Mouse (Mus musculus) yolk sac, embryonic 10.5 days (tissue): ENCODE measurements around the gene Tnfrsf4.
A peak's percentile ranks its signal among the peaks of the same experiment; 100 is the strongest.

Source experiments
- DNase-seq: peaks from one replicate; pipeline ENCODE4 v3.0.0-alpha.2; 2017; ENCODE audit warnings: low spot score

Gene Tnfrsf4

DNA sequence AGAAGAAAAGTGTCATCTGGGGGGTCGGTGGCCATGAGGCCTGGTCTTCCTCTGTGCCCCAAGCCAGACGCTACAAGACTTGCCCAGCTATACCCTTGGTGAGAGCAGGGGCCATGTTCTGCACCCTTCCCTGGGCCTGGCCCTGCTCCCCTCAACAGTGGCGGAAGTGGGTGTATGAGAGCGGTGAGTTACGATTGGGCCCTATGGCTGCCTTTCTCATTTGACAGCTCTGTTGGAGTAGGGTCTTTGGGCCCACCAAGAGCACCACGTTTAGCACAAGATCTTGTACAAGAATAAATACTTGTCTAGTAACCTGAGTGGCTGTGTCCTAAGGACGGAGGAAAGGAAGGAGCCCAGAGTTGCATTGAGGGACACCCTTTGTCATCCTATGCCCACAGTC, 14.9 kb downstream of the Tnfrsf4 start:
- DNase-seq: no peak

DNA sequence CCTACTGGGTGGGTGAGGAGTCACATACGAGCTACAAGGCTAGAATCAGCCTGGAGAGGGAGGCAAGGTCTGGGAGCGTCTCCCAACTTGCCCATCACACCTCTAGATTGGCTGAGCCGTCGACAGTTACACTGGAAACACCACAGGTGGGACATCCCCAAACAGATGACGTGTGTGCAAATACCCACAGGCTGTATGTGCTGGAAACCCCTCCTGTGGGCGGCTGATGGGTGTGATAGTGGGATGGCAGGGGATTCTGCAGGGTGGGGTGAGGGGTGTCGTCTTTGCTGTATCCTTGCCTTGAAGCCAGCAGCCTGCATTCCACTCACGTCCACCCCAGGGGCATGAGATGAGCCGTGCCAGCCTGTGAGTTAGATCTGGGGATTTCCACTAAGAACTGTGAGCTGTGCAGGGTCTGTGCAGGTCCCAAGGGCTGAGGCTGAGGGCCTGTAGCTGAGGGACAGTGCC, 17.0 kb downstream of the Tnfrsf4 start:
- DNase-seq: no peak

DNA sequence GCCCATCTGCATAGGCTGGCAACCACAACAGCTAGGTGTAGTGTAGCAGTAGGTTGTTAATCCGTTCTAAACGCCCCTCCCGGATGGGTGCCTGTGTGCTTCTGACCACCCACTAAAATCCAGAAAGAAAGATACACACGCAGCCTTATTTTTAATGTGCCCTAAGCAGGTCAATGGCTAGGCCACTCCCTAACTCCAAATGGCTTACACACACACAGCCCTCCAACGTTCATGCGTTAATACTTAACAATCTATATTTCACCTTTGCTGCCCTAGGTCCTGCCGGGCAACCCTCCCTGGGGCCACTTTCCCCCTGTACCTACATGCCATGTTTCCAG, 17.6 kb downstream of the Tnfrsf4 start:
- DNase-seq: no peak

DNA sequence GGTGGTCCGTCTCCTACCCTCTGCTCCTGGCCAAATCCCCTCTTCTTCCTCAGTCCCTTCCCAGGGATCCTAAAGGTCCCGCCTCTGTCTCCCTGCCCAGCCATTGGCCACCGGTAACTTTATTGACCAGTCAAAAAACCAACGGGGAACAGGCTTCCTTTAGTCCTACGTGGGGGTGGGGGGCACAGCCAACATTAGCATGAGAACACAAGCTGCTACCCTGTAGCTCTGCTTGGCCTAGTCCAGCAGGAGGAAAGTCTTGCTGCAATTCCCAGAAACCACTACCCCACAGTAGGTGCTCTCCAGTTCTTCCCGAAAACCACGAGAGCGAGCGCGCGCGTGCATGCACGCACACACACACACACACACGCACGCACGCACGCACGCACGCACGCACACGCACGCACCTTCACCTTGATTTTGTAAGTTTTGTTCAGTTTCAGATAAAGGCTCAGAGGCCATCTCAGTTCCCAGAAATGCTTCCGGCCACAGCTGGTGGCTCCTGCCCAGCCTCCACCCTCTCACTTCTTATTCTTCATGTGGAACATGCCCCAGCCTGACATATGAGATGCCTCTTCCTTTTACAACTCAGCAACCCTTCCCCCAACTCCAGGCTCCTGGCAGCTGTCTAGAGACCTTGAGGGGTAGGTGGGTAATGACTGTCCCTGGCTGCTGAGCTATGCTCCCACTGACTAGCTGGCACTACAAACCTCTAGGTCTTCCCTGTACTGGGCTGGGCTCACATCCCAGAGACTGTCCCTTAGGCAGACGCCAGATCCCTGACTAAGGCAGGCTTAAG, 18.1 kb downstream of the Tnfrsf4 start:
- peak; percentile 87 for DNase-seq

DNA sequence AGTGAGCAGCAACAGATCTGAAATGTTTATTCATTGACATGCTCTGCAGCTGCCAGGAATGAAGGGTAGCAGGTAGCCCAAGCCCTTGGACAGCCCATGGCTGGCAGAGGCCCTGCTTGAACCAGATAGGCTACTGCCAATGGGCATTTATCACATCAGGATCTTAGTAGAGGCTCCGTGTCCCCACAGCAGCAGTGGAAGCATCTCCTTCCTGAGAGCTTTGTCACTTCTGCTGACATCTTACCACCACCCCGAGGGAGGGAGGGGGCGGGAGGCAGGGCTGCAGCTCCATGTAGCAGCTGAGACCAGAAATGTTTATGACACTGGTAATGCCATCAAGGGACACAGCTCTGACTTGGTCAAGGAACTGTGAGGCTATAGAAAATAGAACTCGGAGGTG, 19.2 kb downstream of the Tnfrsf4 start:
- DNase-seq: no peak

DNA sequence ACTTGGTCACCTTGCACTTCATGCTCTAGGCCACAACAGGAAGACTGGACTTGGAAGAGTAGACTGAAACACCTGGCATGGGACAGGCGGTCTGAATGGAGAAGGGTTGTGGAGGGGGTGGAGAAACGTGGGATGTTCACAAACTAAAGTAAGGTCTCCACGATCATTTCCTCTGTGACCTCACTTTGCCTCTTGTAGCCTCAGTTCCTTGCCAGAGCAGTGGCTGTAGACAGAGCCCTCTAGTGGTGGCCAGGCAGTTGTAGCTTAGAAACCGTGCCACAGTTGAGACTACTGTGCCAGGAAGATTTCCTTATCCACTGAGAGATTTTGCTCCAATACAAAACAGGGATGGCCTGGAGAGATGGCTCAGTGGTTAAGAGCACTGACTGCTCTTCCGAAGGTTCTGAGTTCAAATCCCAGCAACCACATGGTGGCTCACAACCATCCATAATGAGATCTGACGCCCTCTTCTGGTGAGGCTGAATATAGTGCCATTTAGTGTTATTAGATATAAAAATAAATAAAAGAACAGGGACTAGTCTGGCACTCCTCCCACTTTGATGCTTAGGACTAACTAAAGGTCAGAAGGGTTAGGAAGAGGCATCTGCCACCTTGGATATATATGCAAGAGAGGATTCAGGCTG, 20.0 kb downstream of the Tnfrsf4 start:
- DNase-seq: no peak

DNA sequence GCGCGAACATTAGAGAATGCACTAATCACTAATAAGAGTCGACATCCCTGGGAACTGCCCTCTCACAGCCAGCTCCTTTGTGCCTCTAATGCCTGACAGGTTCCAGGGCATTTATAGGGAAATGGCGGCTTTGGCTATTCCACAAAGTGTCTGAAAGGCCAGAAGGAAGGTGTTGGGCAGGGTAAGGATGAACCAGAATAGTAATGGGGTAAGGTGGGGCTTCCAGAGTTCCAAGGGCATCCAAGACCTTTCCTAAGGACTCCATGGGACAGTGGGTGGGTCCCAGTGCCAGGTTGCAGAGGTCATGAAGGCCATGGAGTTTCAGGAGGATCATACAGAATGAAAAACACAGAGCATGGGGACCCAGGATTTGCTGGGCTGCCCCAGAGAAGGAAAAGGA, 20.7 kb downstream of the Tnfrsf4 start:
- DNase-seq: no peak

DNA sequence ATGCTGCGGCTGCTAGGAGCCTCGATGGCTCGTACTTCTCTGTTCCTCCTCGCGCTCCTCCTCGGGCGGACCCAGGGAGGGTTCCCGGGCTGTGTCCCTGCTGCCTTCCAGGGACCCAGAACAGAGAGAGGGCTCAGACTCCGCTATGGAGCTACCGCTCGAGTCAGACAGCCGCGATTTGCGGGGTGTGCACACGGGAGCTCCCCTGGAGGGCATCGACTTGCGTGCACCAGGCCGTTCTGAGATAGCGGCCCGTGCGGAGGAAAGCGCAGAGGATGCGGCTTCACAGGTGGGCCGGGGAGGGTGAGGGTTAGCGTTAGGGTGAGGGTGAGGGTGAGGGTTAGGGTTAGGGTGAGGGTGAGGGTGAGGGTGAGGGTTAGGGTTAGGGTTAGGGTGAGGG, 21.3 kb downstream of the Tnfrsf4 start:
- DNase-seq: no peak

DNA sequence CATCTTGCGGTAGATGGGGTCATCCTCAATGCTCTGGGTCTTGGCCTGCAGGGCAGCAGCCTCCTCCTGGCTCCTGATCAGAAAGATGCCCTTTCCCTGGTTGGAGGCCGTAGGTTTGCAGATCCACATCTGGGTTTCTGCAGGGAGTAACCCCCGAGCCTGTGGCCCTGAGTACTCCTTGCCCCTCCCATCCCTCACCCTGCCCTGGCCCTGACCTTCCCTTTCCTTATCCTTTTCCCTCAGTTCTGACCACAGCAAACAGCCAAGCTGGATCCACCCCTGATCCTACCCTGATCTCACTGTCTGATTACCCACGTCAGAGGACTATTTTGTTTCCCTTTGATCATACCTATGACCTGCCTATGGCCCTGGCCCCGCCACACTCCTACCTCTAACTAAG, 31.1 kb downstream of the Tnfrsf4 start:
- no peak for DNase-seq

DNA sequence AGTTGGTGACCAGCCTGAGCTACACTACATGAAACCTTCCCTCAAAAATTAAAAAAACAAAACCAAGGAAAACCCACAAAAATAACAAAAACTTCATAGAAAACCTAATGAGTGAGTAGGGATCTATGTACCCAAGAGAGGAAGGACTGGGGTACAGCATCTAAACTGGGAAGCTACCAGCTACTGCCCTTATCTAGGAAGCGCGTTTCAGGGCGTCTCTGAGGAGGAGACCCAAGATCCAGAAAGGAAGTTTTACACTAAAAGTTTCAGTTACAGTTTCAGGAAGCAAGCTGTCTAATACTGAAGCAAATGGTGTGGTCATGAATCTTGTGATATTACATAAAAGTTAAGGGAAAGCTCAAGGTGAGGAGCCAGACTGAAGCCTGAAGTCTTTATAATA, 36.1 kb downstream of the Tnfrsf4 start:
- DNase-seq: no peak

DNA sequence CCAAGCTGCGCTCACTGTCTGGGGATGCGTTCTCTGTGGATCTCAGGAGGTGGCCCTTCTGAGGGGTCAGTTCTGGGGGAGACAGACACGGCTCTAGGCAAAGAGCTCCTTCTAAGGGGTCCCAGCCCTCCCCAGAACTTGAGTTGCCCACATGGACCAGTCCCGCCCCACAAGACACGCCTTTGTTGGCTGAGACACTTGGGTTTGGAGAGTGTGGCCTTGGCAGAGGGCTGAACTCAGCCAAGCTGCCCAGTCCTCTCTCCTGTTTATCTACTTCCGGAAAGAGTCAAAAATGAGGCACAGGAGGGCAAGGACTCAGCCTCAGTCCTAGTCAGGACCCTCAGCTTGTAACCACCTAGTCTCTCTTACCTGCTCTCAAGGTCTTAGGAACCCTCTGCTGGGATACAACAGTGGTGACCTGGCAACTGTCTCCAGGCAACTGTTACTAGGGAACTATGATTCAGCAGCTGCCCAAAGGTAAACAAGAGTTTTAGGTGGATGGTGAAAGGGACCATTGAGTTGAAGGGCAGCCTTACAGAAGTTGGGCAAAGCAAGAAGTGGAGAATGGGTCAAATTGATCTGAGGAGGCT, 36.8 kb downstream of the Tnfrsf4 start:
- no peak for DNase-seq

DNA sequence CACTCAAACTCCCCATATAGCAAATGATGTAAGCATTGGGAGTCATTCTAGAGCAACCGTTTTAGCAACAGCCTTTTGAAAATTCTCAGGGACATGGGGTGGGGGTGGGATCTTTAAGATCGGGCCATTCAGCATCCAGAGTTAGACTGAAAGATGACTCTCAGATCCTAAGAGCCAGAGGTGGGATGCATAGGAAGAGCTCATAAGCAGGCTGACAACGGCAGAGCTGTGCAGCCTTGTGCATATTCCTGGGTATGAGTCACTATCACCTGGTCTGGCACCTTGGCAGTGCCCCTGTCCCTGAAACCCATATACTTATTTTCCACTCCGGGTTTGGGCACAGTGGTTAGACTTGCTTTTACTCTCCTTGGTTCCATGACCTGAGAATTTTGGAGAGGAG, 39.5 kb downstream of the Tnfrsf4 start:
- no peak for DNase-seq

DNA sequence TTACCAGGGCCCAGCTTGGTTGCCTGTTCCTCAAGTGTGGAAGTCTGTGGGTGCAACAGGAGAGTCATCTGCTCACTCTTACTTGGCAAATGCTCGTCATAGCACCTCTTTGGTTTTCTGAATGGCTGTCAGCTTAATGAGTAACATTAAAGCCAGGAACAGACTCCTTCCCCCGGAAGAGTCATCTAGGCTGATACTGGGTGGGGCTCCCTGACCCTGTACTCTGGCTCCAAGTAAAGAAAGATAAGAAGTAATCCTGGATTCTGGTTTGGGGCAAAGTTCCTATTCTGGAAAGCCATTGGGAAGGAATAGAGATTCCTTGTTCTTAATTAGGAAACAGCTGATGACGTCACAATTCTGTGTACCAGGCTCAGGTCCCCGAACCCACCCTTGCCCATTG, 40.5 kb downstream of the Tnfrsf4 start:
- DNase-seq: peak; percentile 74

DNA sequence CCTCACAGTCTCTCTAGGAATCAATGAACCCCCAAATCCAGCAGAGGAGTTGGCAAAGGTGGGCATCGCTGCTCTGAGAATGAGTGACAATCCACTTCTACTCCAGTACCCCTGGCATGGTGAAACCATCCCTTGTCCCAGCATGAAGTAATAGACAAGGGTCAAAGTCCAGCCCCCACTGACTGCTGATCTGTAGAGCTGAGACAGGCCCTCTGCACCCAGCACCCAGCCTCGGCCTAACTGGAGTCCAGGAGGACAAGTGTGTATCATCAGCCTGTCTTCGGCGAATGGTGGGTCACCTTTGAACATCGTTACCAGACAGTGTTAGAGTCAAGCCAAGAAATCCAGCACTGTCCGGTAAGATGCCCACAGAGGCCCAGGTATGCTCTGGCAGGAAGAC, 41.0 kb downstream of the Tnfrsf4 start:
- DNase-seq: peak; percentile 84

DNA sequence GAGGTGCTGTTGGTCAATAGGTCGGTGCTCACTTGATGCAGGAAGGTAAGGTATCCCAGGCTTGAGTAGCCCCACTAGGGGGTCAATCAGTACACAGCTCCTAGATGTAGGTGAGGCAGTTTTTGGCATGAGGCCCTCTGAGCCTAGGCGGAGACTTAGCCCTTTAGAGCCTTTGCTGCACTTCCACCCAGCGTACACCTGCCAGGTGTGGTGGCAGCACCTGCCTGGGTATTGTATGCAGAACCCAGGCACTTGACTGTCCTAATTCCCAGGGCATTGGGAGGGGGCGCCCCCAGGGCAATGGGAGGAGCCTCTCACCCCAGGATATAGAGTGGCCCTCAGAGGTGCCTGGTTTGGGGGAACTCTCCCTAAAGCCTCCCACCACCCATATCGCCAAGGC, 41.5 kb downstream of the Tnfrsf4 start:
- no peak for DNase-seq

DNA sequence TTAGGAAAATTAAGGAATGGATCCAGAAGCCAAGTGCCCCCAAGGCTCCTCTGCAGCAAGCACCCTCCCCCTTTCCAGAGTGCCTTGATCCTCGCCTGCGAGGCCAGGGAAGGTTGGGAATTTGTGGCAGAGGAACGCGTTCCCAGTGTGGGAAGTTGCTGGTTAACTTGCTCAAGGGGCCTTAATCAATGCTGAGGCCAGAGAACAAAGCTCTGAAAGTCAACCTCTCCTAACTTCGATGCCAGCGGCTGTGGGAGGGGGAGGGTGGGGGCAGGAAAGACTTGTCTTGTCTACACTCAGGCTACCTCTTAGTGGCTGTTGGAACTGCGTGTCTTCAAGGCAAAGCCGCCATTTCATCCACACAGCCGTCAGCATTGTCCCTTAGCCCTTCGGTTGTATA, 44.1 kb downstream of the Tnfrsf4 start:
- DNase-seq: peak; percentile 44

DNA sequence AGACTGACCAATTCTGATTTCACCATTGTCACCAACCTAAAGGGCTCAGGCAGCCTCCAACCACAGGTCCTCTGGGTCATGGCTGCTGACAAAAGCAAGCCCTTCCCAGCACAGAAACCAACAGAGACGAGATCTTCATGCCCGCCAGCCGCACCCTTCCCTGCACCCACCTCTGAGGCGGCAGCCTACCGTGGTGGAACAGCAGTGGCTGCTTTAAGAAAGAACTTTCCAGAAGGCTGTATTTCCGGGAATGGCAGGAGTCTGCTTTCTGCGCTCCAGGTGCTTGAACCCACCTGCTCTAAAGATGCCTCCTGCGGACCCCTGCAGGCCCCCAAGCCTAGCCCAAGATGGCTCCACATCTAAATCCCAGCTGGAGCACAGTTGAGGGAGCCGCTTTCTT, 45.2 kb downstream of the Tnfrsf4 start:
- DNase-seq: no peak

DNA sequence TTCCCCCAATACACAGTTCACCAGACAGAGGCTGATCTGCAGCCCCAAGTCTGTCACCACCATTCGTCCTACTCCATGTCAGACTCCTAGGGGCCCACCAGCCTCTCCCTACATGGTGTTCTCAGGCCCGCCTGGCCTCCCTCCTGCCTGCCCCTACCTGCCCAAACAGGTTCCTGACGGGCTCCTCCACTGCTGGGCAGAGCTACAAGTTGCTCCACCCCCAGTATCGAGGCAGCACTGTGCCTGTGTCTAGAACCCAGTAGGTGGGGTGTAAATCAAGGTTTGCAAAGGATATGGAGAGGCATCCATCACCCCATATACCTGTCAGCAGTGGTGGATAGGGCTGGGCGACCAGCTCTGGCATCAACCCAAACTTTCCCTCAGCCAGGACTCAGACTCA, 45.6 kb downstream of the Tnfrsf4 start, which contains the start of gene Ttll10:
Gene Ttll10, minus strand, starts transcription at position 154 of the 400 bp plus-strand sequence.
- DNase-seq: peak; percentile 50

DNA sequence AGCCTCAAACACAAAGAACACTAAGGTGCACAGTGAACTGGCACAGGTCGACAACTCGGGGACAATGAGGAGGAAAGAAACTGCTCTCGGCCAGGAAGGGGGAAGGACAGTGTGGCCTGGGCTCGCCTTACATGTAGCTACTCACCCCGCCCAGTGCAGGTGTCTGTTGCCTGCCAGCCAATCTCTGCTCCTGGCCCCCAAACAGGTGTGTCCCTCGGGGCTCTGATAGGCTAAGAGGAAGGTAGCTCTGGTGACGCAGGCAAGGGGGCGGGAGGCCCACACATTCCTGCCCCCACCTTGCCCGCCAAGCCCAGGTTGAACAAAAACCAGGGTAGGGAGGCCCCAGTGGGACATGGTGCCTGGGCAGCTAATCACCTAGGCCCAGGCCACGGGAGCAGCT, 46.1 kb downstream of the Tnfrsf4 start:
- DNase-seq: peak; percentile 91

DNA sequence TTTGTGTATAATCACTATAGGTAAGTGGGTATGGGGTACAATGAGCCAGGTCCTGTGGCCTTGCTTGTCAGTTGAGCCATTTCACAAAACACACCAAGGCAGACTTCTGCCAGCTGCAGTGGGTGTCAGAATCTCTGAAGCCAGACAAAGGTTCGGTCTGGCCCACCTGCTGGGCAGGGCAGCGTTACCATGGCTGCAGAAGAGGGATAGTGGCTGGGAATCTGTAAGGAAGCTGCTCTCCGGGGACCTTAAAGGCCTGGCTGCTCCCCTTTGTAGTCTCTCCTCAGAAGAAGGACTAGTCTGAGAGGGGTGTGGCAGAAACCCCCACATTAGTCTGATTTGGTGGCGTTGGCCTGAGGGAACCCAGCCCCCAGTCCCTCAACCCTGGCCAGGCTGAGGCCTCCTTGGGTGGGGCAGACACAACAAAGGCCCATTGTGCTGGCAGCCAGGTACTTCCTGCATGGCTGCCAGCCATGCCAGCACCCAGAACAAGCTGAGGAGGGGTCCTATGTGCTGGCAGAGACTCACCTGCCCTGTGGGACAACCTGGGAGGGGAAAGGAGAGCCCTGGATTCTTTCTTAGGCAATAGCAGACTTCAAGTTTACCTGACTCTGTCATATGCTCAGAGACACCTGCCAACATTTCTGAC, 50.3 kb downstream of the Tnfrsf4 start:
- no peak for DNase-seq

DNA sequence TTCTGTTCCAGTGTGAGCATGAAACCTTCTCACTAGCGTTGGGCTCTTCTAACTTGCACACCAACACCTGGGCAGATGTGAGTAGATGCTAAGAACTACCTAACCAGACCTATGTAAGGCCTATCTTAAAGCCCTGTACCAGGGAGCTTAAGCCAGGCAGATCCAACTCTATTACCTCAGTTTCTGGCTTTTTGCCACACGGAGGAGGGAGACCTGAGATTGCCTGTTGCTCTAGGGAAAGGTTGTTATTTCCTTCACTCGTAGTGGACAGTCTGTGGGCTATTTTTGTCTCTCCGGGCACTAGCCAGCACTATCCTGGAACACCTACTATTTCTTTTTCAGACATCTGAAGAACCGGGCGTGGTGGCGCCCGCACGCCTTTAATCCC, 50.9 kb downstream of the Tnfrsf4 start:
- DNase-seq: no peak

DNA sequence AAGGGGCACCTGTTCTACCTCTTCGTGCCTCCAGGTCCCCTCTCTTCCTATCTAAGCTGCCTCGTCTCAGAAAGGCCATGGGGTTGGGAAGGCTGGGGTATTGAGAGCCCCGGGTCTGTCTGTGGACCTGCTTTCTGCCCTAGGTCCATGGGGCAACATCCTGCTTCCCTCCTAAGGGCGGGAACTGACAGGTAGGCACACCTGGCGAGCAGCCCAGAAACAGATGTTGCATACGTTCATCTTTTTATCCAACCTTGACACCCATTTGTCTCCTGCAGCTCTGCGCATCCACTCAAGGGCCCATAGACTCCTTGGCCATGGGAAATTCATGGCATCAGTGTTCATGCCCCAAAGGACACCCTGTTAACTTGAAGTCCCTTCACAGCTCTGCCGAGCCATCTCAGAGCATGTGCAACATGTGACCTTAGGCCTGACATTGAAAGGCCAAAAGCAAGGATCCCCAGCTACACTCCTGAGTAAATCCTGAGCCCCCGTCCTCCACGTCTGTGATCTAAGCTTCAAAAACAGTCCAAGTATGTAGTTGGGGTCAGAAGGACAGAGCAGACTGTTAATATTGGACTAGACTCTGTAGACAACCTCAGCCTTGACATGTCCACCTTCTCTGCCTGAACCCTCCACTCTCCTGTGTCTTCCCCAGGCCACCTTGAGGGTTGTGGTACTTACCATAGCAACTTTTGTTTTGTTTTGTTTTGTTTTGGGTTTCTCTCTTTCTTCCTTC, 51.7 kb downstream of the Tnfrsf4 start:
- DNase-seq: peak; percentile 42
